Mouse (Mus musculus) adrenal gland, adult (tissue): ENCODE measurements around the gene Sdc4.

Source experiments
- DNase-seq, 2 experiments: peaks; one replicate each; pipeline ENCODE4 v3.0.0; 2022 to 2023; ENCODE audit warnings: low spot score in 1 of 2; ENCODE audit not compliant: inconsistent age in 2 of 2

Sdc4 gene

DNA sequence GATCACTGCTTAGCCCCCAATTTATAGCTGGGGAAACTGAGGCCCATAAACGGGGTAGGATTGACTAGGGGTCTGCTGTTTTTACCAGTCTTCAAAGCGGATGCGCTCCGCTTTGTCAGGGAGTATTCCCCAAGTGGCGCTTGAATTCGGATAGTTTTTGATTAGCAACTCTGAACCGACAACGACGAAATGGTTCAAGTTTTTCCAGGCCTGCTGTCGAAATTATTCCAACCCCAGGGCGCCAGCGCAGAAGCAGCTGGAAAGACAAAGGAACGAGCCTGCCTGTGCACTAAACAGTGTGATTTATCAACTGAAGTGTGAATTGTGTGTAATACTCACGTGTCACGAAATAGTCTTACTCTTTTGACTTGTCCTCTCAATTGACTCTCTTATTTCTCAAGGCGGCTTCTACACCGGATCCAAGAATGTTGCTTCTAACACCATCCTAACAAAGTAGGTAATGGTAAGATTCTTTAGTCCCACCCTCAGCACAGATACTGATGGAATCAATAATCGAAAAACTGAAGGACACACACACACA, at the start of gene Sdc4:
Gene Sdc4, minus strand, starts transcription at position 428 of the 541 bp plus-strand sequence.
- no peak for DNase-seq

DNA sequence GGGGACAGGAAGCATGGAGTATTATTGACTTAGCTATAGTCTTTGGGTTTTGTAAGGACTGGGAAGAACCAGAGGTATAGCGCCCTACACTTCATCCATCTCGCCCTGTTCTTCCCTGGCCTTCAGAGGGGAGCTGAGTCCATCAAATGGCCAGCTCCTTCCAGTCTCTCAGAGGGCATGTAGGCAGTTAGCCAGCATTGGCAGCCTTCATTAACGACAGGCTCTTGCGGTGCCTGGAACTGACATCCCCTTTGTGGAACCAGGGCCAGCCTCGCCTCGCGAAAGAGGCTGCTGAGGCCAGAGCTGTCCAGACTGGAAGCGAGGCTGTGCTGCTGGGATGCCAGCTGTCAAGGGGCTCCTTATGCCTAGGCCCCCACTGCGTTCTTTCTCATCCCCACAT, 44.1 kb upstream of the Sdc4 start:
- no peak for DNase-seq

DNA sequence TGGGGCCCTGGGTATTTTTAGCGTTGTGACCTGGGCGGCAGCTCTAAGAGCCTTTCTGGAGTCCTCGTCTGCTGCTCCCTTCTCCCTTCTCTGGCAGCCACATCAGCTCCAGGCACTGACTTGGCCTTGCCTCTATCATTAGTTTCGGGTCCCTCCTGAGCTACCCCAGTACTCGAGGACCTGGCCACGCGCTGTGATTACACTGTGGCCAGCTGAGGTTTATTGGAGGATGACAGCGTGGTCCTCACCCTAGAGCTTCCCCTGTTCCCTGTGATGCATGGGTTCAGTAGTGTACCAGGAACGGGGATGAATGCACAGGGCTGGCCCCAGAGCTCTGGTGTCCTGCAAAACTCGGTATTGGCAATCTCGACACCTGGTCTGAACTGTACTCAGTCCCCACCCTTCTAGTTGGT, 43.4 kb upstream of the Sdc4 start:
- no peak for DNase-seq

DNA sequence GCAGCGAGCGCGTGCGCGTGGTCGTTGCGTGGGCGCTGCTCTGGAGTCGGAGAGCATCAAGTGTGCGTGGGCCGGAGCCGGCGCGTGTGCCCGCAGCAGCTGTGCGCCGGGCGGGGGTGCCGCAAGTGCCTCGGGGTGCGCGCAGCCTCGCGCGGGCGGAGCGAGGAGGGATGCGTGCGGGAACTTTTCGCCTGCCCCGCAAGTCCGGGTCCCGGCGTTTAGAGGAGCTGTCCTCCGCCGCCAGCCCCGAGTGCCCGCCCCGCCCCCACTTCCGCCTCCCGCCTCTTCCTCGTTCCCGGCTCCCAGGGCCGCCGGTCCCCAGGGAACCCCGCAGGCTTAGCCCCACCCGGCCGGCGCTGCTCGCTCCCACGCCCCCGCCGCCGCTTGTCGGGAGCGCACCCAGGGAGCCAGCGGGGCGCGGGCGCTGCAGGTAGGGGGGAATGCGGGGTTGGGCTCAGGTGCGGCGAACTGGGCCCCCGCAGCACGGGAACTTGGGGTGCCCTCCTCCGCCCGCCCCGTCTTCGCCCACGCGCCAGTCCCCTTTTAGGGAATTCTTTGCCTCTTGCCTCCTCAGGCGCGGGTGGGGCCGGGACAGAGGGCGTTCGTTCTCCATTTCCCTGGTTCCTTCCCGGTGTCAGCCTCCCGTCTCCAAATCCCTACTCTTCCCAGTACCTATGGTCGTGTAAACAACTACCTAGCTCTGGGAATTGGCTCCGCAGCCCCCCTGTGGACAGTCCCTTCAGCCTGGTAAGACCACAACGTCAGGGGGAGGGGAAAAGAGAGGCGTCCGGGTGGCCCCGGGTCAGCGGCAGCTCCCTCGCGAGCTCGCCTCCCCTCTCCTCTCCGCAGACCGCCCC, 42.8 kb upstream of the Sdc4 start:
- peak; percentile 54 to 83 for DNase-seq

DNA sequence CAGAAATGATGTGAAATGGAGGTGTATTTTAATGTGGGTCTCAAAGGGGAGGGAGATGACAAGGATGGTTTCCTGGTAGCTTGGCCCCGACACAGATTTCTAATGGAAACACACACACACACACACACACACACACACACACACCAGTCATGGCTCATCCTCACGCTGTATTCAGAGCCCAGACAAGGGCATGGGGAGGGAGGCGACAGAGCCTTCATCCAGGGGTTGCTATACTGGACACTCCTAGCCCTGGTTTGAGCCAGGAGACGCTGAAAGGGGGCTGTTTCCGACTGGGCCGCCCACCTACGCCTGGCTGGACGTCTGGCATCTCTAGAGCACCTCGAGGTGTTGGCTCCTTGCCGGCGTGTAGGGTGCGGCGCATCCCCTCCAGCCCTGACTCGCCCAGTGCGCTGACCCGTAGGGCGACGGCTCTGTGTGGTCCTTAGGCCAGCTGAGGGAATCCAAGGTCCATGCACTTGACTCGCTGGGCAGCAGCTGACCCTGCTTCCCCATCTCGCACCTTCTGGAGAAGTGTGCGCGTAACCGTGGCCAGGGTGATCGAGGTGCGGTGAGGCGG, 42.1 kb upstream of the Sdc4 start, which contains the start of gene Dbndd2:
Gene Dbndd2, plus strand, starts transcription at position 426 of the 577 bp plus-strand sequence.
- peak; percentile 34 to 72 for DNase-seq

DNA sequence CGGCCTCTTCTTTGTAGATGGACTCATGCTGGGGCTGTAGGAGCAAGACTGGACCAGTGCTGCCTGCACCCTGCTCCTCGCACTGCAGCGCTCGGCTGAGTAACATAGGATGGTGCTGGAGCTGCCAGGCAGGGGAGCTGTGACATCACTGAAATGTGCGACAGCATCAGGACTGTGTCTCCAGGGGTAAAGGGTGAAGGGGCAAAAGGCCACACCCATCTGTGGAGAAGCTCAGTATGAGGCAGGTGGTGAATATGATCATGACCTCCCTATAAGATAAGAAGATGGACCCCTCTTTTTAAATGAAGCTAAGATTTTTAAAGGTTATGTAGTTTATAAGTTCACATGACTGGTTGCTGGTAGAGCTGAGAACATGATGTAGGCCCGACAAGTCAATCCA, 29.9 kb upstream of the Sdc4 start, which contains the start of gene Trp53tg5:
Gene Trp53tg5, minus strand, starts transcription at position 101 of the 400 bp plus-strand sequence.
- no peak for DNase-seq

DNA sequence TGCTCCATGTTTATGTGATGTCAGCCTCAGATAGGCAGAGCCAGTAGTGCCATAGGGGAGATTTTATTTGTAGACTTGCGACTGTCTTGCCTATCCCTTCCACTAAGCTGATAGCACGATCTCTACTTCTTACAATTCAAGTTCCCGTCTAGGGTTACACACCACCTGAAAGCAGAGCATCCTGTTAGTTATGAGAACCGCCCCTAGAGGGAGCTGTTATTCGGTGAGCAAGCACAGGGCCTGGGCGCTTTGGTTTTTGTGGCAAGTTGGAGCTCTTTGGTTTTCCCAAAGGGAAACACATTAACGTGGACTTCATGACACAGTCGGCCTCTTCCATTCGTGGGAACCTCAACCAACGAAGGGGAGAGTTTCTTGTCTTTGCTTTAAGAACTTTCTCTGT, 26.6 kb upstream of the Sdc4 start:
- peak; percentile 52 to 87 for DNase-seq

DNA sequence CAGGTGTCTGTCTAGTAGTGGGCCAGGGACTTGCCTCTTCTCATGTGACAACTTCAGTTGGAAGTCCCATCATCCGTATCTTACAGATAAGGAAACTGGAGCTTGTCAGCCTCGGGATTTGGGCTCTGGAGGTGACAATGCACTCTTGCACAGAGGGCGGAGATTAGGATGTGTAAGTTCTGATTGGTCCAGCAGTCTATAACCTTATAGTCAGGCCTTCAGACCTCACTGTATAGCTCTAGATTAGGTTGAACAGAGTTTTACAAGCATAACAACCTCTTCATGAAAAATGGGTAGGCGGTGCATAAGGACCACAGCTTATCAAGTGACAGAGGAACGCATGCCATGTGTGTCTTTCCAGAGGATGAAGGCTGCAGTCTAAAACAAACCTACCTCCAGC, 23.1 kb upstream of the Sdc4 start:
- no peak for DNase-seq

DNA sequence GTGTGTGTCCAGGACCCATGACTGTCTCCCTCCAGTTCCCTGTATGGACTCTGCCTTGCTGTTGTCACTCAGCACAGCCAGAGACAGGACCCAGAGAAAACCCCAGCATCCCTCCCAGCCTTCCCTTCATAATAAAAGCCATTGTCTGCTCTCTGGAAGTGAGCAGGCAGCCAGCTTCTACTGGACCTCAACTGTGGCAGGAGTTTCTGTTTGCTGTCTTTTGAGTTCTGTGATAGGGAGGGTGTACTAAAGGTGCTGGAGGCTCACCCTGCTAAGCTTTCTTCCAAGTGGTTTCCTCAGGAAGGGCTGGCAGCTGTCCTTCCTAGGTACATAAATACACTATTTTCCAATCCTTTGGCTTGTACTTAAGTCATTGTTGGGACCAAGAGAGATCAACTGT, 21.5 kb upstream of the Sdc4 start:
- DNase-seq: no peak

DNA sequence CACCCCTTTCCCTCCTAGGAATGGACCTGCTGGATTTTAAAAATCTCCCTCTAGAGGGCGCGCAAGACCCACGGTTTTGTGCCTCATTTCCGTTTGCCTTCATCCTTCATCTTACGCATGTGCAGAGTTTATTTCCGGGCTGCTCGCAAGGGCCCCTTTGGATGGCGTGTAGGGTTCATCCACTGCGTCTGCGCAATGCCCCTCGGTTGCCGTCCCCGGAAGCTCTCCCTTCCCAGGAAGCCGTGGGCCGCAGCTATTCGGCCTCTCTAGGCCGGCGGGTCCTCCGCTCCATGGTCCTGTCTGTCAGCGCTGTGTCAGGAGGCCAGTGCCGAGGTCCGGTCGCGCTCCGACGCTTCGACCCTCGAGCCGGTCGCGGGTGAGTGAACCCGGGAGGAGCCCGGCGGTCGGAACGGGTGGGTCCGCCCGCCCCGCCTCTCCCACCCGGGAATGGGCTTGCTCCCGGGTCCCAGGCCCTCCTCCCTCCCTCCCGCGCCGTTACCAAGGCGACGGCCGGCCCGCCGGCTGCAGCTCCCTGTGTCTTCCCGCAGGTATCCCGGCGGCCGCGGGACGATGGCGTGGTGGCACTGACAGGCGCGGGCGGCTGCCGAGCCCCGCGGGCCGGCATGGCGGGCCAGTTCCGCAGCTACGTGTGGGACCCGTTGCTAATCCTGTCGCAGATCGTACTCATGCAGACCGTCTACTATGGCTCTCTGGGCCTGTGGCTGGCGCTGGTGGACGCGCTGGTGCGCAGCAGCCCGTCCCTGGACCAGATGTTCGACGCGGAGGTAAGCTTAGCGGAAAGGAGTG, 17.3 kb upstream of the Sdc4 start, which contains the start of gene Gm20458:
Gene Gm20458, plus strand, starts transcription at position 223 of the 807 bp plus-strand sequence.
- peak; percentile 98 to 99 for DNase-seq

DNA sequence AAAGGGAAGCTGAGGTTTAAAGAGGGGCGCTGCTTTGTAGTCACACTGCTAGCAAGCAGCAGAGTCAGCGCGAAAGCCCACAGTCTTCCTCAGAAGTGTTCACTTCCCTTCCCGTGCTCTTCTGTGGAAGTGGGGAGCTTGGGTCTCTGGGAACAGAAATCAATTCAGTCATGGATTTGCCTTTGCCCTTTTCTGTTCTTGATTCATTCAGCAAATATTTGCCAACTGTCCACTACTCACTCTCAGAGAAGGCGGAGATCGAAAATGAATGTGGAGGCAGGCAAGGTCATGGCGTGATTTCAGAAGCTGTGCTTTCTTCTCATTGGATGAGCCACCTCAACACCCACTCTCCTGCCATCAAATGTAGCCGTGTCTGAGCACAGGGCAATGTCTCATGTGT, 14.8 kb upstream of the Sdc4 start:
- DNase-seq: peak; percentile 85 to 92

DNA sequence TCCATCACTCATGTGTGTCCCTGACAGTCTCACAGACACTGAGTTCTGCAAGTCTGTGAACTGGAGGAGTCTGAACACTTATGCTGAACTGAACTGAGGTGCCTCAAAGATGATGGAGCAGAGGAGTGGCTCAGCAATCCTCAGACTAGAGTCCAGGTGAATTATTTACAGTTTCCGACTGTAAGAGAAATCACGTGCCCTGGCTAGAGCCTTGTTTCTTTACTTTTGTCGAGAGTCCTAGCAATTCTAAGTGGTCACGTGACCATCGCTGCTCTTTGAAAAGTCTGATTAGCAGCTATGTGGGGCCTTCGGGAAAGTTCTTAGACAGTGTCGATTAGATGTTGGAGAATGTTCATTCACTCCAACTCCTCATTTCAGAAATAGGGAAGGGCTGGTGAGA, 14.3 kb upstream of the Sdc4 start:
- peak in 1 of 2 experiments; percentile 58 for DNase-seq

DNA sequence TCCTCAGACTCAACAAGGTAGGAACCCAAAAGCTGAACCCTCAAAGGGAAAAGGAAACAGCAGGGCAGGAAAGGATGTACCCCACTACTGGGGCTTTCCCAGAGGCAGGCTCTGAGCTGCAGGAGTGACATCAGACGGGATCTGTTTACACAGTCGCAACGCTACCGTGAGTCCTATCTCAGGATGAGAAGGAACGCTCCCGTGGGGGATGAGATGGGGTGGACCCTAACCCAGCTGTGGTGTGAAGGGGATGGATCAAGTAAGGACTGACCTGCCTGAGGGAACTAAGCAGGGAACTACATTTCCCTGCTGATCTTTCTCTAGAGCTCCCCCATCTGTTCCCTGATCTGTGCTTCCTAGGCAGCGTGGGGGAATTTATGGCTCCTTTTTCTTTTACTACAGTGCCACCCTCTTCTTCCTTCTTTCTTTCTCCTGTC, 13.2 kb upstream of the Sdc4 start, which contains the start of gene Sys1:
Gene Sys1, plus strand, starts transcription at position 101 of the 437 bp plus-strand sequence.
- DNase-seq: peak in 1 of 2 experiments; percentile 83

DNA sequence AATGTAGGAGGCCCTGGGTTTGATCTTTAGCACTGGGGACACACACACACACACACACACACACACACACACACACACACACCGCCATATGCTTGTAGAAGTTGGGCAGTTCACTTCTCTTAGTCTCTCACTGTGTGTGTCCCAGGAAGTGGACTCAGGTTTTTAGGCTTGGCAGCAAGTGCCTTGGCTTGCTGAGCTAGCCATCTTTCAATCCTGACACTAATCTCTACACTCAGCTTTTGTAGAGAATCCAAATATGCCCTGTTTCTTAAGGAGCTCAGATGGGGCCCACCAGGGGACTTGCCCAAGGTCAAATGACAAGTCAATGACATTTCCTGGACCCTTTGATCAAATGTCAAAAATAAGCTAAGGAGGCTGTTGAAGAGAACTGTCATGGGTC, 12.7 kb upstream of the Sdc4 start:
- DNase-seq: peak in 1 of 2 experiments; percentile 70

DNA sequence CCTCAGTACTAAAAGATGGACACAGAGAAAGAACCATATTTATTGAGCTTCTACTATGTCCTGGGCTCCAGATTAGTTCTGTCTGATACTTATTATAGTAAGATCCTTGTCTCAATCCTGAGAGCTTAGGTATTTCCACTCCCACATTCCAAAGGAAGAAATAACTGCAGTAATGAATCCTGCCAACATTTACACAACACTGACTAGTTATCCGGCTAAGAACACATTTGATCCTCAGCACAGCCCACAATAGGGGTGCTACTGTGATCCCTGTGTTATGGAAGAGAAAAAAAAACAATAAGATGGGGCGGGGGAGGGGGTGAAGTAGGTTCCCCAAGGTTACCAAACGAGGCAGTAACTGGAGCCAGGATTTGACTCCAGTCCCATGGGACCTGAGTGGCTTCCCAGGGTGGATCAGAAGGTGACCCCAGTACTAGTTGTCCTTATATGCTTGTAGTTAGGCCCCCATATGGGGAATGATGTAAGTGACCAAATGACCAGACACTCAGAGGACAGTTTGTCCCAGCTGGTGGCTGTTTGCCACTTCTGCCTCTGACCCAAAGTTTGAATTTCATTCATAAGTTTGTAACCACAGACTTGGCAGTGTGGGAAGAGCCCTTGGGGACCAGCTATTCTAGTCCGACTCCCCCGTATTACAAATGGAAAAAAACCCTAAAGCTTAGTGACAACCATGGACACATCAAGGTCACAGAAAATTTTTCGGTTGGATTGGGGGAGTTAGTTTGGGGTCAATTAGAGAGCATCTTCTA, 11.9 kb upstream of the Sdc4 start:
- DNase-seq: peak; percentile 76 to 81

DNA sequence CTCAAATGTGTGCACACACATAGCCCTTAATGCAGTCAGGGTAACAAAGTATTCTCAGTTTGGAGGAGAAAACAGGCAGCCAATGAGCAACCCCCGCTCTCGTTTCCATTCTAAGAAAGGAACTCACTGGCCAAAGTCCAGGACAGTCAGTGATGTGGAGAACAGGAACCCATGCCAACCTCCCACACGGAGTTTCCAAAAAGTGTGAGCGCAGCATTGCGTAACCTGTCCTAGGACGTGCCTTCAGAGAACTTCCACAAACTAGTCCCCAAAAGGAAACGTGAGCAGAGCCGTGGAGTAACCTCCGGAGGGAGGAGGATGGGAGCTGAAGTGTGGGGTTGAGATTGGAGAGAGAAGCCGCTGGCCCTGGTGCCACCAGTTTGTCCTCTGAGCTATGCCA, 11.2 kb upstream of the Sdc4 start:
- DNase-seq: peak; percentile 75 to 90

DNA sequence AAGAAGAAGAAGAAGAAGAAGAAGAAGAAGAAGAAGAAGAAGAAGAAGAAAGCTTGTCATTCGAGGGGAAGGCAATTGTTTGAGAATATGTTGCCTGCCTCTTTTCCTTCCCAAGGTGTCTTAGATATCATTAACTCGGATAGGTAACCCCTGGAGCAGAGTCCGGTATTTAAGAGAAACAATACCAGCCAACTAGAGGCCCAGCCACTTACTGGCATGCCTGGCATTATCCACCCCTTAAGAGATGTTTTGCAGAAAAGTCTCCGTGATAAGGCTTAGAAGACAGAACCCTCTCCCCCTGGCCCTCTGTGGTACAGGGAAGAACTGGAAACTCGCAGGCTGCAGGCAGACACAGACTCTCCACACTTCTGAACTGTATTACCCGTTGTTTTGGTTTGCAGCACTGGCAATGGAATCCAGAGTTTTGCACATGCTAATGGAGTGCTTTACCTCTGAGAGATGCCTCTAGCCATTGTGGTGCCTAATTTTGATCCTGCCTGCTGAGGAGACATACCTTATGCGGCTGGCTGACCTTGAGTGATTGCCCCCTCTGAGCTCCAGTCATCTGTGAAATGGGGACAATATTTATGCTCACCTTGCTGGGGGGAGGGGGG, 10.3 kb upstream of the Sdc4 start:
- no peak for DNase-seq

DNA sequence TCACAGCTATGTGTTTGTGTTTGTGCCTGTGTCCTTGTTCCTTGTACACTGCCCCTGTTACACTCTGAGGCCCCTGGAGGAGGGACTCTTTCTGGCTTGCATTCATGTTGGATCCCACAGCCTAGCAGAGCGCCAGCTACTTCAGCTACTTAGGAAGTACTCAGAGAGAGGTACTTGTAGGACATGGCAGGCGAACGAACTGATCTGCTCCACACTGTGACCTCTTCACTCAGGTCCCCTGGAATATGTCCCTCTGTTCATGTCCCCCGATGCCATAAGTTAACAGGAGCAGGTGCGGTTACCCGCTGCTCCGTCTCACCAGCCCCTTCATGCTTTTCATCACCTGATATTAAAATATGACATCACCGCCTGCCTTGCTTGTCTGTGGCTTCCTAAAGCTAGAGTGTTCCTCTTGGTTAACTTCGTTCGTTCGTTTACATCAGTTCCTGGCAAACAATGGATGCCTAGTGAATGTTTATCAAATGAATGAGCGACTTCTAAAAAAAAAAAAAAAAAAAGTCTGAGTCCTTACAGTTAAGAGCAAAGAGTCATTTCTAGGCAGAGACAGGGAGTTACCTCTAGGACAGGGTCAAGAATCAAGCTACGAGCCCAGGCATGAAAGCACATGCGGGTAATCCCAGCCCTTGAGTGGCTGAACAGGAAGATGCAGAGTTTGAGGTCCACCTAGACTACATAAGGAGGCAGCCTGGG, 9.5 kb upstream of the Sdc4 start:
- no peak for DNase-seq
